Mouse (Mus musculus) Muller cell, postnatal 12 days (primary cell): ENCODE results near the gene Numa1.
"Not testable (repeated sequence)": the region's sequence is repeated elsewhere in the genome, so short reads cannot be mapped to it uniquely, and the experiment has no call there.

ENCODE experiments used
- DNase-seq: peaks from one replicate; pipeline ENCODE4 v3.0.0-alpha.2; 2015; ENCODE audit errors: inconsistent ontology term

Gene Numa1

GRCm38 (mm10) chr7:102037318-102037717 lies 103.4 kb downstream of the Numa1 start:
- no peak for DNase-seq

GRCm38 (mm10) chr7:102042314-102042713 lies 108.4 kb downstream of the Numa1 start:
- DNase-seq, result peak; percentile 47

- not testable (repeated sequence) for DNase-seq
Observed at GRCm38 (mm10) chr7:102048524-102048923, 114.6 kb downstream of the Numa1 start.

GRCm38 (mm10) chr7:102061353-102061752 lies 127.4 kb downstream of the Numa1 start:
- no peak for DNase-seq

GRCm38 (mm10) chr7:102062203-102062602 lies 128.3 kb downstream of the Numa1 start:
- DNase-seq, result no peak

GRCm38 (mm10) chr7:102063891-102064290 lies 130.0 kb downstream of the Numa1 start:
- no peak for DNase-seq
